Mouse (Mus musculus): ENCODE data around the gene Tnfrsf9. TPM values are rescaled to one million over a fixed set of nuclear protein-coding genes. Genes with fewer than 3 reads are reported as not detected.
A peak's percentile ranks its signal among the peaks of the same experiment; 100 is the strongest.

Gene Tnfrsf9
- polyA plus RNA-seq, 1 experiment from 2014 or later = 0.12 TPM

GRCm38 (mm10) chr4:150927789-150928188 is 13.4 kb downstream of the Tnfrsf9 start:
- Histone ChIP-seq H3K27ac (ENCODE audit: low read depth) (no peak overlapping the region), H3K27me3 (ENCODE audit: insufficient read depth, low read length) (no peaks in the 10 kb centered on the region), H3K4me3 (ENCODE audit: low read depth, low read length) (no peak overlapping the region), H3K9me3 (ENCODE audit: low read depth, low read length) (no peaks in the 10 kb centered on the region), H3K9ac (no peak overlapping the region), H3K4me2 (no peak overlapping the region), H3K4me1 (ENCODE audit: insufficient read depth) (no peaks in the 10 kb centered on the region), H3K36me3 (ENCODE audit: insufficient read depth) (no peaks in the 10 kb centered on the region)
- TF ChIP-seq CTCF (IDR thresholded peaks at IDR 0.05; ENCODE audit: low read depth) = no peak
- DNase-seq = no peak
- ATAC-seq (ENCODE audit: insufficient read depth) = no peak
- 44% methylated on average over 10 of the region's 10 CpGs for WGBS

GRCm38 (mm10) chr4:150933503-150933902 is 19.1 kb downstream of the Tnfrsf9 start:
- no peaks in the 10 kb centered on the region for H3K36me3 ChIP-seq (ENCODE audit: insufficient read depth)
- WGBS = 62% methylated on average over 1 of the region's 1 CpGs
- no peak overlapping the region for H3K4me2 ChIP-seq
- no peak for TF ChIP-seq CTCF (IDR thresholded peaks at IDR 0.05; ENCODE audit: low read depth)
- H3K9me3 ChIP-seq (ENCODE audit: low read depth, low read length) = no peaks in the 10 kb centered on the region
- H3K9ac ChIP-seq = no peak overlapping the region
- ATAC-seq (ENCODE audit: insufficient read depth) = no peak
- H3K4me3 ChIP-seq (ENCODE audit: low read depth, low read length) = no peak overlapping the region
- no peaks in the 10 kb centered on the region for H3K27me3 ChIP-seq (ENCODE audit: insufficient read depth, low read length)
- H3K27ac ChIP-seq (ENCODE audit: low read depth) = no peak overlapping the region
- no peaks in the 10 kb centered on the region for H3K4me1 ChIP-seq (ENCODE audit: insufficient read depth)
- DNase-seq = no peak

GRCm38 (mm10) chr4:150937293-150938062 is 23.1 kb downstream of the Tnfrsf9 start:
- 80% methylated on average over 16 of the region's 16 CpGs for WGBS
- TF ChIP-seq CTCF (IDR thresholded peaks at IDR 0.05; ENCODE audit: low read depth) = no peak

GRCm38 (mm10) chr4:150938063-150938452 is 23.7 kb downstream of the Tnfrsf9 start:
- Histone ChIP-seq H3K4me1 (ENCODE audit: insufficient read depth) (no peaks in the 10 kb centered on the region), H3K4me3 (ENCODE audit: low read depth, low read length) (no peak overlapping the region), H3K27me3 (ENCODE audit: insufficient read depth, low read length) (no peaks in the 10 kb centered on the region), H3K27ac (ENCODE audit: low read depth) (no peak overlapping the region), H3K36me3 (ENCODE audit: insufficient read depth) (no peaks in the 10 kb centered on the region), H3K4me2 (peak overlapping the region; percentile 27; the same call in 1 of the 2 replicates), H3K9me3 (ENCODE audit: low read depth, low read length) (no peaks in the 10 kb centered on the region), H3K9ac (no peak overlapping the region)
- TF ChIP-seq CTCF (IDR thresholded peaks at IDR 0.05; ENCODE audit: low read depth) = no peak
- ATAC-seq (ENCODE audit: insufficient read depth) (no peak), DNase-seq (no peak)
- WGBS = 26% methylated on average over 14 of the region's 14 CpGs

More at GRCm38 (mm10) chr4:150937293-150938062, 23.1 kb downstream of the Tnfrsf9 start:
- H3K27ac ChIP-seq (ENCODE audit: low read depth) = no peak overlapping the region
- H3K9me3 ChIP-seq (ENCODE audit: low read depth, low read length) = no peaks in the 10 kb centered on the region
- H3K9ac ChIP-seq = no peak overlapping the region
- ATAC-seq (ENCODE audit: insufficient read depth) (no peak), DNase-seq (no peak)
- H3K4me3 ChIP-seq (ENCODE audit: low read depth, low read length) = no peak overlapping the region
- no peaks in the 10 kb centered on the region for H3K4me1 ChIP-seq (ENCODE audit: insufficient read depth)
- H3K4me2 ChIP-seq = peak overlapping the region; percentile 27; the same call in 1 of the 2 replicates
- H3K27me3 ChIP-seq (ENCODE audit: insufficient read depth, low read length) = no peaks in the 10 kb centered on the region
- no peaks in the 10 kb centered on the region for H3K36me3 ChIP-seq (ENCODE audit: insufficient read depth)

GRCm38 (mm10) chr4:150939991-150940651 is 25.8 kb downstream of the Tnfrsf9 start:
- ATAC-seq (ENCODE audit: insufficient read depth) (no peak), DNase-seq (no peak)
- H3K4me1 ChIP-seq (ENCODE audit: insufficient read depth) = no peaks in the 10 kb centered on the region
- H3K4me3 ChIP-seq (ENCODE audit: low read depth, low read length) = no peak overlapping the region
- TF ChIP-seq CTCF (IDR thresholded peaks at IDR 0.05; ENCODE audit: low read depth) = no peak
- no peaks in the 10 kb centered on the region for H3K27me3 ChIP-seq (ENCODE audit: insufficient read depth, low read length)
- WGBS = 57% methylated on average over 13 of the region's 13 CpGs
- H3K4me2 ChIP-seq = no peak overlapping the region
- no peaks in the 10 kb centered on the region for H3K9me3 ChIP-seq (ENCODE audit: low read depth, low read length)
- no peaks in the 10 kb centered on the region for H3K36me3 ChIP-seq (ENCODE audit: insufficient read depth)
- no peak overlapping the region for H3K27ac ChIP-seq (ENCODE audit: low read depth)
- H3K9ac ChIP-seq = no peak overlapping the region

GRCm38 (mm10) chr4:150944707-150945106 is 30.3 kb downstream of the Tnfrsf9 start:
- Histone ChIP-seq H3K9ac (no peak overlapping the region), H3K27me3 (ENCODE audit: insufficient read depth, low read length) (no peaks in the 10 kb centered on the region), H3K4me2 (no peak overlapping the region), H3K9me3 (ENCODE audit: low read depth, low read length) (no peaks in the 10 kb centered on the region), H3K36me3 (ENCODE audit: insufficient read depth) (no peaks in the 10 kb centered on the region), H3K27ac (ENCODE audit: low read depth) (no peak overlapping the region), H3K4me1 (ENCODE audit: insufficient read depth) (no peaks in the 10 kb centered on the region), H3K4me3 (ENCODE audit: low read depth, low read length) (no peak overlapping the region)
- WGBS = 88% methylated on average over 7 of the region's 7 CpGs
- no peak for TF ChIP-seq CTCF (IDR thresholded peaks at IDR 0.05; ENCODE audit: low read depth)
- ATAC-seq (ENCODE audit: insufficient read depth) (no peak), DNase-seq (no peak)

GRCm38 (mm10) chr4:150950972-150951371 is 36.6 kb downstream of the Tnfrsf9 start:
- 75% methylated on average over 10 of the region's 10 CpGs for WGBS
- ATAC-seq (ENCODE audit: insufficient read depth) = no peak
- H3K4me2 ChIP-seq = no peak overlapping the region

More at GRCm38 (mm10) chr4:150950972-150951371, 36.6 kb downstream of the Tnfrsf9 start:
- Histone ChIP-seq H3K9me3 (ENCODE audit: low read depth, low read length) (no peaks in the 10 kb centered on the region), H3K27me3 (ENCODE audit: insufficient read depth, low read length) (no peaks in the 10 kb centered on the region), H3K27ac (ENCODE audit: low read depth) (no peak overlapping the region), H3K4me3 (ENCODE audit: low read depth, low read length) (no peak overlapping the region), H3K36me3 (ENCODE audit: insufficient read depth) (no peaks in the 10 kb centered on the region), H3K9ac (no peak overlapping the region), H3K4me1 (ENCODE audit: insufficient read depth) (no peaks in the 10 kb centered on the region)
- no peak for DNase-seq
- TF ChIP-seq CTCF (IDR thresholded peaks at IDR 0.05; ENCODE audit: low read depth) = no peak
